8 mouse cellular contexts compared by ENCODE assay signal in the genomic region with DNA sequence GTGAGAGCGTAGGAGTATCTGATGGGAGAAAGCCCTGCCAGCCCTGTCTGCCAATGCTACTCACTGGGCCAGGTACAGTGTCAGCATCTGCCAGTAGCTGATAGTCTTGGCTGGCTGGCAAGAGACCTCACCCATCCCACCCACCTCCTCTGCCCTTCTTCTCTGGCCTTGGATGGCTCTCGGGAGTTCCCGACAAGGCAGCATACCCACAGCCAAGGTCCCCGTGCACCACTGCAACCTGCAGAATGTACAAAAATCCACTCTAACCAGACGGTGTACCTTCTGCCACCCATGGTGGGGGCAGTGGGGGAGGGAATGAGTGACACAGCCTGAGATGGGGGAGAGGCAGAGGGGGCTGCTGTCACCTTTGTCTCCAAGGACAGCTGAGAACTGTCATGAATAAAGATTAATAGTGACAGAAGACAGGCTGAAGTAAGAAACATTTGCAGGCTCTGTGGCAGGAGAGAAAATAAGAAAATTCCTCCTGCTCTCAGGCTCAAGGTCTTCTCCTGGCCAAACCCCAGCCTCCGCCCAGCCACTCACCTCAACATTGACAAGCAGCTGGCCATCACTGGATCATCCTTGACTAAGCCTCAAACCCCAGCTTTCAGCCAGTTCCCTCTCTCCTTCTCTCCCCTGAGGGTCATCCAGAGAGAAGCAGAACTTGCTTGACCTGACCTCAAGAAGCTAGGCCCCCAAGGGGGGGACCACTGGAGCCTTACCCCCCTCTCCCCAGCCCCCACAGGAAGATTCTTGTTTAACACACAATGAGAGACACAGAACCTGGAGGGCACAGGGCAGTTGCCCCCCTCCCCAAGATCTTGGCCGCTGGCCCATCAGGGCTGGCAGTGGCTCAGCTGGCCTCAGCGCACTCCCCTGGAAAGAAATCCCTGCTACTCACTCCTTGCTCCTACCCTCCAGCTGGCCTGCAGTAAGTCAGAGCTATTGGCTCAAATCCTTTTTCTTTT.
DNase-seq lines count a peak whose midpoint lies in the region; ATAC-seq lines count a peak whose summit lies in the region.

No protein-coding gene starts in this region.

- no peaks in the 10 kb centered on the region for H3K36me3 ChIP-seq in neural tube, embryonic 12.5 days
- no peaks in the 10 kb centered on the region for H3K36me3 ChIP-seq in limb, embryonic 12.5 days
- no peaks in the 10 kb centered on the region for H3K36me3 ChIP-seq in stomach, embryonic 16.5 days (ENCODE audit: control insufficient read depth, insufficient read depth, low read length)

- no peak overlapping the region for H3K27ac ChIP-seq in neural tube, embryonic 12.5 days
- H3K27ac ChIP-seq in limb, embryonic 12.5 days = 0 out of 2 replicates have a peak overlapping the region, but pooled peaks have one; percentile 18
- H3K27ac ChIP-seq in stomach, embryonic 16.5 days (ENCODE audit: low read length) = peak overlapping the region; percentile 74; the same call in 1 of the 2 replicates

- no peak overlapping the region for H3K9ac ChIP-seq in neural tube, embryonic 12.5 days
- no peak overlapping the region for H3K9ac ChIP-seq in limb, embryonic 12.5 days (replicated peaks)
- no peak overlapping the region for H3K9ac ChIP-seq in stomach, embryonic 16.5 days (ENCODE audit: low read length)

- peaks cover 8% of the 10 kb centered on the region for H3K4me1 ChIP-seq in neural tube, embryonic 12.5 days
- peaks cover 41% of the 10 kb centered on the region for H3K4me1 ChIP-seq in limb, embryonic 12.5 days (replicated peaks)
- peaks cover 38% of the 10 kb centered on the region for H3K4me1 ChIP-seq in stomach, embryonic 16.5 days (ENCODE audit: control insufficient read depth, insufficient read depth, low read length)

- peaks cover 17% of the 10 kb centered on the region for H3K27me3 ChIP-seq in neural tube, embryonic 12.5 days (replicated peaks)
- H3K27me3 ChIP-seq in limb, embryonic 12.5 days = peaks cover 12% of the 10 kb centered on the region
- no peaks in the 10 kb centered on the region for H3K27me3 ChIP-seq in stomach, embryonic 16.5 days (ENCODE audit: control insufficient read depth, insufficient read depth, low read length)

- 0 out of 2 replicates have a peak, but pooled peaks have one; percentile 34 for ATAC-seq in neural tube, embryonic 12.5 days (ENCODE audit: low FRiP score, low read depth)
- no peak for ATAC-seq in limb, embryonic 12.5 days (ENCODE audit: insufficient number of reproducible peaks, insufficient read depth, low FRiP score, low TSS enrichment, low read depth)
- ATAC-seq in stomach, embryonic 16.5 days (ENCODE audit: insufficient read depth, low FRiP score) = peak; percentile 78; the same call in 1 of the 2 replicates

- no peak overlapping the region for H3K4me3 ChIP-seq in neural tube, embryonic 12.5 days
- no peak overlapping the region for H3K4me3 ChIP-seq in limb, embryonic 12.5 days (replicated peaks)
- H3K4me3 ChIP-seq in stomach, embryonic 16.5 days (replicated peaks; ENCODE audit: low read length) = no peak overlapping the region

- WGBS in neural tube, embryonic 12.5 days = 58% methylated on average over 8 of the region's 8 CpGs
- 47% methylated on average over 8 of the region's 8 CpGs for WGBS in limb, embryonic 12.5 days
- 42% methylated on average over 8 of the region's 8 CpGs for WGBS in stomach, embryonic 16.5 days

- intact Hi-C loops in heart, postnatal 14 days (cut with DNase I) = no loop called here

- no peak for DNase-seq in neural tube, embryonic 10.5 days (ENCODE audit: extremely low spot score, low spot score)
- DNase-seq in cerebellum, postnatal 36 days = peak; percentile 35 to 53
- peak; percentile 65 to 75 for DNase-seq in heart, postnatal 14 days
- no peak for DNase-seq in thymus, postnatal 25 days
- no peak for DNase-seq in spleen, postnatal 10 days (ENCODE audit: low spot score in 2 of 2)

- H3K9me3 ChIP-seq in neural tube, embryonic 12.5 days = no peaks in the 10 kb centered on the region
- H3K9me3 ChIP-seq in limb, embryonic 12.5 days = no peaks in the 10 kb centered on the region
- no peaks in the 10 kb centered on the region for H3K9me3 ChIP-seq in stomach, embryonic 16.5 days (replicated peaks; ENCODE audit: control insufficient read depth, low read length)

- no peak overlapping the region for H3K4me2 ChIP-seq in neural tube, embryonic 12.5 days (replicated peaks)
- H3K4me2 ChIP-seq in limb, embryonic 12.5 days = no peak overlapping the region
- H3K4me2 ChIP-seq in stomach, embryonic 16.5 days (ENCODE audit: low read depth, low read length) = 0 out of 2 replicates have a peak overlapping the region, but pooled peaks have one; percentile 7

Comparison
In these comparisons a context has a peak if more than half of its experiments do, and no peak if none do; other contexts are left out.
1. DNase-seq: peak in cerebellum, postnatal 36 days (2 of 2) and heart, postnatal 14 days (2 of 2); none in neural tube, embryonic 10.5 days (single experiment), thymus, postnatal 25 days (single experiment) and spleen, postnatal 10 days (0 of 2).